Mouse (Mus musculus) liver, adult 2 months (tissue): ENCODE results near the gene Actbl2.

ENCODE experiments used
- CTCF ChIP-seq: fragments of 200-500 bp; IDR thresholded peaks from 2 replicates; pipeline ENCODE4 v1.5.1; 2011; ENCODE audit warnings: low read depth, low read length, control low read depth
- POLR2A ChIP-seq: fragments of 200-500 bp; IDR thresholded peaks from 2 replicates; pipeline ENCODE4 v1.6.1; 2011; ENCODE audit warnings: low read length, control low read depth; ENCODE audit not compliant: insufficient read depth; ENCODE audit errors: extremely low read depth

GRCm38 (mm10) chr13:111293478-111293877 lies 38.7 kb downstream of the Actbl2 start:
- no peak for TF ChIP-seq CTCF
- TF ChIP-seq POLR2A = no peak
